Mouse (Mus musculus) E14TG2a.4 (cell line): ENCODE measurements around the gene Olfr525.

Experiments used
- H3K27me3 ChIP-seq: 2 replicates; pipeline ENCODE4 v1.6.1; 2014; ENCODE audit warnings: low read length, control low read depth; ENCODE audit not compliant: insufficient read depth
- H3K36me3 ChIP-seq: 2 replicates; pipeline ENCODE4 v1.6.1; 2014; ENCODE audit warnings: low read length, control low read depth; ENCODE audit not compliant: insufficient read depth
- H3K4me1 ChIP-seq: replicated peaks from 2 replicates; pipeline ENCODE4 v1.6.1; 2014; ENCODE audit warnings: low read depth, low read length, control low read depth
- H3K4me3 ChIP-seq: replicated peaks from 2 replicates; pipeline ENCODE4 v1.5.1; 2014; ENCODE audit warnings: mild to moderate bottlenecking, low read length
- H3K9me3 ChIP-seq: 2 replicates; pipeline ENCODE4 v1.6.1; 2014; ENCODE audit warnings: low read length, control low read depth
- CTCF ChIP-seq: conservative IDR thresholded peaks from 2 replicates; pipeline ENCODE4 v1.5.1; 2014; ENCODE audit warnings: low read length
- NANOG ChIP-seq: IDR thresholded peaks from 2 replicates; pipeline ENCODE4 v1.6.1; 2014; ENCODE audit warnings: borderline replicate concordance, low read length, mixed read lengths
- POU5F1 ChIP-seq: IDR thresholded peaks from 2 replicates; pipeline ENCODE4 v1.6.1; 2014; ENCODE audit warnings: low read length, borderline replicate concordance

The Olfr525 gene

DNA sequence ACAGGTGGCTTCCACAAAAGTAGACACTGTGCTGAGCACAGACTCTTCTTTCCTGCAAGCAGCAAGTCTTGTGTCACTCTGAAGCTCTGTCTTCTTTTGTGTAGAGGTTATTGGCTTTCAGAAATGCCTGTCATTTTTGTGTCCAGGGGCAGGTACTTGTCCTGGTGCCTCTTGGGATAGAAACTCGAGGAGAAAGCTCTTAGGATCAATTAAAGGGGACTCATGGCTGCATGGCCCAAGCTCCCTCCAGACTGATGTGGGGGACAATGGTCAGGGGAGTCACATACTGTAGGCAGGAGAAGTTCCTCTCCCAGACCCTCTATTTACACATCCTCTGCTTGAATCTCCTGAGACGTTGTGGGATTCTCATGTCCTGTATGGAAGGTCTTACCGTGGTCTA lies 40.9 kb downstream of the Olfr525 start, which contains the start of gene Olfr60:
Gene Olfr60, minus strand, starts transcription at position 101 of the 400 bp plus-strand sequence.
- H3K4me3 ChIP-seq, result no peak within 1 kb of the TSS
- TF ChIP-seq CTCF, result no peak
- no peaks in the 10 kb centered on the region for H3K27me3 ChIP-seq
- H3K4me1 ChIP-seq, result no peaks in the 10 kb centered on the region
- H3K9me3 ChIP-seq, result no peaks in the 10 kb centered on the region
- no peaks in the 10 kb centered on the region for H3K36me3 ChIP-seq

DNA sequence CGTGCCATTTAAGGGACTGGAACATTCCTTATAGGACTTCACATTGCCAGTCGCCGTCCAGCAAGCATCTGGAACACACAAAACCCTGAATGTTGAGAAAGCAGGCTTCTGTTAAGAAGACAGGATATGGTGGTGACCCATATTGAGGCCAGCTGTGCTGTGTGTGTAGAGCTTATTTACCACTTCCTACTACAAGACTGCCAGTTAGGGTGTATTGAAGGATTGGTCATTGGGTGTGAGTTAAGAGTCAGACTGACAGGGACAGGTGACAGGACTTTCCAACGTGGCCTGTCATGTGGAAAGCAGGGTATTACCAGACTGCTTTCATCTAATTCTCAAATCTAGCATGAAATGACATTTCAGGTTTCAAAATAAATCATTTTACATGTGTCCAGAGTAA lies 53.6 kb downstream of the Olfr525 start:
- TF ChIP-seq POU5F1 (no peak), CTCF (no peak), NANOG (no peak)
- Histone ChIP-seq H3K4me3 (no peak overlapping the region), H3K4me1 (no peaks in the 10 kb centered on the region), H3K36me3 (no peaks in the 10 kb centered on the region), H3K9me3 (no peaks in the 10 kb centered on the region), H3K27me3 (no peaks in the 10 kb centered on the region)

DNA sequence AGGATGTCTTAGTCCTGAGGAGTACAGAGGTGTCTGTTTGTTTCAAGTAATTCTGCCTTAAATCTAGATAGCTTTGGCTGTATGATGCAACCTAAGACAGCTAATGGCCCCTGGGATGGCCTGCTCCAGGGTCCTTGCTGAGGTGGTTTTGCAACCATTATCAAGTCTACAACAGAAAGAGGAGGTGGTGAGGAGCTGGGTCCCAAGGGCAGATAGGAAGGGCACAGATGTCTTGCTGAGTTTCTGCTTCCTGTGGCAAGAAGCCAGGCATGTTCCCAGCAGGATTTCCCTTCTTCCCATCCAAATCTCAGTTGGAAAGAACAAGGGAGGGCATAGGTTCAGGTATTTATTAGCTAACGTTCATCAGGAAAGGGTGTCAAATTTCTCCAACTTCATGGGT lies 55.6 kb downstream of the Olfr525 start, which contains the start of gene Olfr530:
Gene Olfr530, minus strand, starts transcription at position 101 of the 400 bp plus-strand sequence.
- H3K4me3 ChIP-seq, result no peak within 1 kb of the TSS

DNA sequence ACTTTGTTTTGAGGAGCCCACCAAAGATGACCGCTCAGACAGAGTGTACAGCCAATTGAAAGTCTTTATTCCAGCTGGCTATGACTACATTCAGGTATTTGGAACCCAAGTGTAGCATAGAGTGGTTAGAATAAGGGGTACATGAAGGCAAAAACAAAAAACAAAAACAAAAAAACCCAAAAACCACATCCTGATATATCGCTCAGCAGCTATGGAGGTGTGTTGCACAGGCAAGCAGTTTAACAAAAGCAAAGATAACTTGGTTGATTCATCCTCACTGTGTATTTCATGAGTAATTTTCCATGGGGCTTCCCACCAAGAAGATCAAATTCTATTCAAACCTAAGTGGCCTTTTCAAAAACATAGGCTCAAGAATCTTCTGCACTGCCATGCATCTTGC lies 56.3 kb downstream of the Olfr525 start:
- TF ChIP-seq NANOG, result no peak
- no peak for TF ChIP-seq CTCF
- TF ChIP-seq POU5F1, result no peak
- Histone ChIP-seq H3K9me3 (no peaks in the 10 kb centered on the region), H3K36me3 (no peaks in the 10 kb centered on the region), H3K4me1 (no peaks in the 10 kb centered on the region), H3K27me3 (no peaks in the 10 kb centered on the region), H3K4me3 (no peak overlapping the region)

More for the DNA sequence above, 55.6 kb downstream of the Olfr525 start, which contains the start of gene Olfr530:
- no peaks in the 10 kb centered on the region for H3K9me3 ChIP-seq
- H3K27me3 ChIP-seq, result no peaks in the 10 kb centered on the region
- no peaks in the 10 kb centered on the region for H3K4me1 ChIP-seq
- no peaks in the 10 kb centered on the region for H3K36me3 ChIP-seq
- no peak for TF ChIP-seq POU5F1
- no peak for TF ChIP-seq NANOG
- no peak for TF ChIP-seq CTCF
